Mouse (Mus musculus) MEL (cell line): Measurements from ENCODE around the gene Vcan. TPM values are rescaled to one million over a fixed set of nuclear protein-coding genes. Genes with fewer than 3 reads are reported as not detected.
A peak's percentile ranks its signal among the peaks of the same experiment; 100 is the strongest.

Experiments used
- DNase-seq: peaks from one replicate; pipeline ENCODE4 v3.0.0; 2011; ENCODE audit warnings: low read depth, low spot score
- H3K27ac ChIP-seq: 2 replicates; pipeline ENCODE4 v1.5.1; 2012; ENCODE audit warnings: low read depth, mild to moderate bottlenecking, control low read depth, low read length, moderate library complexity; ENCODE audit not compliant: control insufficient read depth
- H3K27me3 ChIP-seq, 2 experiments: fragments of 150-350 bp in 1 of 2; sonication (generic) in 1 of 2; 2 replicates each; pipeline ENCODE4 v1.6.1; 2012; ENCODE audit warnings: low read length in 2 of 2, mild to moderate bottlenecking in 2 of 2, improper control_type of control experiment in 1 of 2, moderate library complexity in 1 of 2; ENCODE audit not compliant: insufficient read depth in 2 of 2, control insufficient read depth in 1 of 2
- H3K36me3 ChIP-seq, 2 experiments: 2 replicates each; pipeline ENCODE4 v1.6.1; 2012 to 2014; ENCODE audit warnings: low read length in 2 of 2, improper control_type of control experiment in 1 of 2, inconsistent platforms in 1 of 2, mild to moderate bottlenecking in 1 of 2; ENCODE audit not compliant: insufficient read depth in 2 of 2, control insufficient read depth in 1 of 2
- H3K4me1 ChIP-seq, 2 experiments: fragments of 150-350 bp in 1 of 2; sonication (generic) in 1 of 2; 2 replicates each; pipeline ENCODE4 v1.6.1; 2012; ENCODE audit warnings: low read length in 2 of 2, improper control_type of control experiment in 1 of 2, mild to moderate bottlenecking in 1 of 2; ENCODE audit not compliant: insufficient read depth in 2 of 2, control insufficient read depth in 1 of 2
- H3K4me3 ChIP-seq, 2 experiments: fragments of 150-350 bp in 1 of 2; sonication (generic) in 1 of 2; 2 replicates each; pipeline ENCODE4 v1.5.1; 2012; ENCODE audit warnings: low read depth in 2 of 2, low read length in 2 of 2, mild to moderate bottlenecking in 2 of 2, moderate library complexity in 2 of 2, control low read depth in 1 of 2, improper control_type of control experiment in 1 of 2; ENCODE audit not compliant: control insufficient read depth in 1 of 2, insufficient read depth in 1 of 2
- H3K79me2 ChIP-seq: 2 replicates; pipeline ENCODE4 v1.6.1; 2012; ENCODE audit warnings: mild to moderate bottlenecking, low read length, moderate library complexity; ENCODE audit not compliant: control insufficient read depth, poor library complexity, insufficient read depth
- H3K9ac ChIP-seq: 2 replicates; pipeline ENCODE4 v1.6.1; 2012; ENCODE audit warnings: low read depth, mild to moderate bottlenecking, control low read depth, low read length, moderate library complexity; ENCODE audit not compliant: control insufficient read depth, poor library complexity, severe bottlenecking
- H3K9me3 ChIP-seq: fragments of 150-350 bp; sonication (generic); replicated peaks from 2 replicates; pipeline ENCODE4 v1.6.1; 2012; ENCODE audit warnings: mild to moderate bottlenecking, low read length, improper control_type of control experiment, moderate library complexity; ENCODE audit not compliant: insufficient read depth
- CTCF ChIP-seq, 3 experiments: IDR thresholded peaks in 2 of 3; conservative IDR thresholded peaks in 1 of 3; 2 replicates each; pipeline ENCODE4 v1.5.1; 2011 to 2012; ENCODE audit warnings: low read length in 3 of 3, low read depth in 2 of 3, mild to moderate bottlenecking in 2 of 3, improper control_type of control experiment in 1 of 3, inconsistent platforms in 1 of 3, mixed read lengths in 1 of 3, moderate library complexity in 1 of 3; ENCODE audit not compliant: control insufficient read depth in 1 of 3, insufficient read depth in 1 of 3, poor library complexity in 1 of 3, severe bottlenecking in 1 of 3
- MAZ ChIP-seq: IDR thresholded peaks from 2 replicates; pipeline ENCODE4 v1.6.1; 2012; ENCODE audit warnings: low read depth, mild to moderate bottlenecking, inconsistent platforms, low read length, improper control_type of control experiment
- MXI1 ChIP-seq: IDR thresholded peaks from 2 replicates; pipeline ENCODE4 v1.6.1; 2011; ENCODE audit warnings: mild to moderate bottlenecking, low read depth, low read length, improper control_type of control experiment
- MYB ChIP-seq: IDR thresholded peaks from 2 replicates; pipeline ENCODE4 v1.6.1; 2011; ENCODE audit warnings: mild to moderate bottlenecking, low read depth, low read length, improper control_type of control experiment
- NELFE ChIP-seq: IDR thresholded peaks from 2 replicates; pipeline ENCODE4 v1.6.1; 2011; ENCODE audit warnings: low read depth, low read length, improper control_type of control experiment
- NRF1 ChIP-seq: IDR thresholded peaks from 2 replicates; pipeline ENCODE4 v1.6.1; 2014; ENCODE audit warnings: low read depth, mild to moderate bottlenecking, inconsistent platforms, low read length, improper control_type of control experiment, moderate library complexity; ENCODE audit not compliant: poor library complexity, insufficient read depth, severe bottlenecking
- POLR2A ChIP-seq, 2 experiments: IDR thresholded peaks; 2 replicates each; pipeline ENCODE4 v1.6.1; 2011 to 2012; ENCODE audit warnings: low read length in 2 of 2, mild to moderate bottlenecking in 2 of 2, control low read depth in 1 of 2, improper control_type of control experiment in 1 of 2, low read depth in 1 of 2, moderate library complexity in 1 of 2; ENCODE audit not compliant: control insufficient read depth in 1 of 2, insufficient read depth in 1 of 2, poor library complexity in 1 of 2
- RAD21 ChIP-seq: IDR thresholded peaks from 2 replicates; pipeline ENCODE4 v1.6.1; 2011; ENCODE audit warnings: mild to moderate bottlenecking, low read depth, low read length, improper control_type of control experiment
- SIN3A ChIP-seq: IDR thresholded peaks from 2 replicates; pipeline ENCODE4 v1.6.1; 2012; ENCODE audit warnings: low read length, improper control_type of control experiment, inconsistent platforms
- SMC3 ChIP-seq: IDR thresholded peaks from 2 replicates; pipeline ENCODE4 v1.6.1; 2011; ENCODE audit warnings: low read depth, low read length, improper control_type of control experiment
- TBP ChIP-seq: IDR thresholded peaks from 2 replicates; pipeline ENCODE4 v1.8.0; 2011; ENCODE audit warnings: low read depth, low read length, improper control_type of control experiment
- TCF12 ChIP-seq: IDR thresholded peaks from 2 replicates; pipeline ENCODE4 v1.6.1; 2014; ENCODE audit warnings: low read depth, mild to moderate bottlenecking, inconsistent platforms, low read length, improper control_type of control experiment, moderate library complexity
- USF2 ChIP-seq, 2 experiments: IDR thresholded peaks; 2 replicates each; pipeline ENCODE4 v1.6.1; 2011 to 2012; ENCODE audit warnings: improper control_type of control experiment in 2 of 2, low read length in 2 of 2, borderline replicate concordance in 1 of 2, inconsistent platforms in 1 of 2, low read depth in 1 of 2, mild to moderate bottlenecking in 1 of 2; ENCODE audit not compliant: insufficient read depth in 1 of 2
- ZC3H11A ChIP-seq: IDR thresholded peaks from 2 replicates; pipeline ENCODE4 v1.6.1; 2012; ENCODE audit warnings: low read depth, mild to moderate bottlenecking, inconsistent platforms, low read length, improper control_type of control experiment
- ZKSCAN1 ChIP-seq: IDR thresholded peaks from 2 replicates; pipeline ENCODE4 v1.6.1; 2012; ENCODE audit warnings: low read depth, mild to moderate bottlenecking, inconsistent platforms, low read length, improper control_type of control experiment, moderate library complexity
- polyA plus RNA-seq, 2 experiments: library from polyadenylated mRNA; stranded (reverse) in 1 of 2; unstranded in 1 of 2; fragments of >175 nt in 1 of 2; fragments of >200 nt in 1 of 2; gene quantifications; 2 replicates each; pipeline versions ENCODE4 v1.2.1 to v1.2.4; 2012; ENCODE audit warnings: low replicate concordance in 2 of 2, low read depth in 1 of 2; ENCODE audit not compliant: insufficient read length in 2 of 2, insufficient read depth in 1 of 2, missing spikeins in 1 of 2
- total RNA-seq: library from RNA; depleted of rRNA; stranded (reverse); fragments of 300-350 nt; gene quantifications from 2 replicates; pipeline ENCODE4 v1.2.3, GENCODE M21; 2012

The Vcan gene
- total and polyA plus RNA-seq, 3 experiments = 0.10 TPM; not detected in 2

DNA sequence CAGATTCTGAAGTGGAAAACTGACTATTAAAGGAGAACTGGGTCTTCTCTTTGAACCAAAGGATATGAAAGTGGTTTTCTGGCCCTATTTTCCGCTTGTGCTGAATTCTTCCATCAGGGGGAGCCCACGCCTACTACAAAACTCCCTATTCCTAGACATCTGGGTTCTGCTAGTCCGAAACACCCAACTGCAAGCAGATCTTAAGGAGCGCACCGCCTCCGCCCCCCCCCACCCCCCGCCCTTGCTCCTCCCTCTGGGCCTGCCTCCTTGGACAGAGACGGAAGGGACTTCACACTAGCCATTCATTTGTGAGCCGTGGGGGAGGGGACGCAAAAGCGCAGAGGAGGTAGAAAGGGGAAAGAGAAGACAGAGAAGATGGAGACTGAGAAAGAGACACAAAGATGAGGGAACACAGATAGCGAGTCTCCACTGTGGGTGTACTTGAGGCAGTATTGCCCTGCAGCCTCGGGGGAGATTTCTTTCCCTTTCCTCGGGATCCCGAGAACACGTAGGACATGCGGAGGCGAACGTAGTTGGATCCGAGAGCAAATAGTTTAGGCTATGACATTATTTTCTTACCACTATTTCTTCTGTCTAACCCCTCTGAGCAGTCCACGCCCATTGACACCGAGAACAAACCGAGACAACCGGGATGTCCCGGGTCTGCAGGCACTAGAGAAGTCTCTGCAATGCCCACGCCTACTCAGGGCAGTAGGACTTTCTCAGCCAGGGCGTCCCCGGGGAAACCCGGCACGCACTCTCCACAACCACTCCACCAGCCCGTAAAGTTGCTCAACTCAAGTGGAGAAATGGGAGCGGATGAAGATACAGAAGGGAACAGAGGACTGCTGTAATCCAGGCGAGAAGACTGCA is 1.8 kb downstream of the Vcan start:
- TF ChIP-seq SIN3A (no peak; the same call in 1 of the 2 replicates), SMC3 (peak; percentile 58), ZC3H11A (peak; percentile 51), USF2 (IDR thresholded peaks at IDR 0.05; ENCODE audit: borderline replicate concordance in 1 of 2, insufficient read depth in 1 of 2, low read depth in 1 of 2, low read length in 2 of 2) (no peak), ZKSCAN1 (no peak), CTCF (IDR thresholded peaks at IDR 0.05 in 2 of 3, conservative IDR thresholded peaks at IDR 0.05 in 1 of 3; ENCODE audit: control insufficient read depth in 1 of 3, insufficient read depth in 1 of 3, low read depth in 2 of 3, low read length in 3 of 3, poor library complexity in 1 of 3, severe bottlenecking in 1 of 3) (peak; percentile 30 to 62 (median 47); a peak in 5 of 6 replicates), NRF1 (no peak), RAD21 (peak; percentile 71), MAZ (no peak), POLR2A (IDR thresholded peaks at IDR 0.05; ENCODE audit: control insufficient read depth in 1 of 2, insufficient read depth in 1 of 2, low read depth in 1 of 2, low read length in 2 of 2, poor library complexity in 1 of 2) (peak in 1 of 2 experiments; percentile 28; a peak in 1 of 4 replicates), TCF12 (no peak), TBP (0 out of 2 replicates have a peak, but pooled peaks have one; percentile 17), NELFE (no peak)
- TF ChIP-seq, all 39 proteins: peak for 6
- no peaks in the 10 kb centered on the region for H3K27me3 ChIP-seq
- peak; percentile 89 for DNase-seq
- no peaks in the 10 kb centered on the region for H3K4me1 ChIP-seq
- peak overlapping the region; percentile 65 for H3K27ac ChIP-seq
- H3K36me3 ChIP-seq = no peaks in the 10 kb centered on the region
- peak overlapping the region; percentile 78 to 96 for H3K4me3 ChIP-seq
- H3K79me2 ChIP-seq = no peaks in the 10 kb centered on the region
- peak overlapping the region; percentile 75 for H3K9ac ChIP-seq
- H3K9me3 ChIP-seq = no peaks in the 10 kb centered on the region

DNA sequence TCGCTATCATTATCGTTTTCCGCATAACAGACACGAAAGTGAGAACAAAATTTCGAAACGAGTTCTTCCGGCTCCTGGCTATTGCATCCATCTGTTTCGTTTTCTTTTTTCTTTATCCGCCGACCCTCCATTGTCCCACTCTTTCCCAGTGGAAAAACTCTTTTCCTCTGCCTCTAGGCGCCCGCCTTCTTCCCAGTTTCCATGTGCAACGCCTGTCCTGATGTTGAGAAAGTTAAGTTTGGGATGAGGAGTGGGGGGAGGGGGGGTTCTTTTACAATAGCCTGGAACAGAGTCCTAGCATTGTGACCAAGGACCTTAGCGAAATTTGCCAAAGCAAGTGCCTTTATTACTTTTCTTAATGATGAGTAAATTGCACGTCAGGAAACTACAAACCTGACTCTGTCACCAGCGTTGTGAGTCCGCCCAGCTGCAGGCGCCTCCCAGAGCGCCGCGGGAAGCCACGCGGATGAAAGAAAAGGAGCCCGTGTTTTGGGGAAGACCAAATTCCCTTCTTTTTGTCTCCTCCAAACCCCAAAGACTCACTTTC is 2.5 kb downstream of the Vcan start:
- H3K4me1 ChIP-seq = no peaks in the 10 kb centered on the region
- peak overlapping the region; percentile 75 for H3K9ac ChIP-seq
- H3K9me3 ChIP-seq = no peaks in the 10 kb centered on the region
- DNase-seq = no peak
- H3K27ac ChIP-seq = peak overlapping the region; percentile 65
- TF ChIP-seq MAZ (0 out of 2 replicates have a peak, but pooled peaks have one; percentile 9), MXI1 (0 out of 2 replicates have a peak, but pooled peaks have one; percentile 7), MYB (no peak)
- H3K27me3 ChIP-seq = no peaks in the 10 kb centered on the region
- H3K36me3 ChIP-seq = no peaks in the 10 kb centered on the region
- H3K4me3 ChIP-seq = peak overlapping the region; percentile 78 to 96
- H3K79me2 ChIP-seq = no peaks in the 10 kb centered on the region
